ENCODE assay signal across 10 mouse cellular contexts in the genomic region with DNA sequence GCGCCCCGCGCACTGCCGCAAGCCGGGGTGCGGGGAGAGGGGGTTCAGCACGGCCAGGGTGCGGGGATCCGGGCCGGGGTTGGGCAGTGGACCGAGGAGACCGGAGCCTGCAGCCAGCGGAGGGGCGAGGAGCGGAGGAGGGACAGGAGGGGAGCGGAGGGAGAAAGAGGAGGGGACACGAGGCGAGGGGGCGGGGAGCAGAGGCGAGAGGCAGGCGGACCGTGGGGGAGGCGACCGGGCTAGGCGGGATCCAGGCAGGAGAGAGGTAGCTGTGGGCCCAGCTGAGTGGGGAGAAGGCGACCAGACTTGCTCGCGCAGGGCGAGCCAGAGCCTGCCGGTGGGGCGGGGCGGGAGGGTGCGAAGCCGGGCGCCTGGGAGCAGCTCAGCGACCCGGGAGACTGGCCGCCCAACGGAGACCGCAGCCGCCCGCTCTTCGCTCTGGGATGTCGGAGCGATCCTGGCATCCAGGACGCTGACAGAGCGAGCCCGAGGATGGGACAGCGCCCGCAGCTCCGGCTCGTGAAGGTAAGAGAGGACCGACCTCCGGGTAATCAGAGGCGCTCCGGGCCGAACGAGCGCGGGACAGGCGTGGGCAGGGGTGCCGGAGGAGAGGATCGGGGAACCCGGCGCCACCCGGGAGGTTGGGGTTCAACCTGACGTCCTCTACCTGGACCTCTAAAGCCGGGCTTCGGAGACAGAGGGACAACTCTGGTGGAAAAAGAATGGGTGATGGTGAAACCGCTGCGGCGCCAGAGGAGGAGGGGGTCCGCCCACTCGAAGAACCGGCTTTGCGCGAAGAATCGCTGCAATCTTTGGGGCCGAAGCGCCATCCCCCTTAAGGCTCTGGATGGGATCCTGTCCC. TPM values are rescaled to one million over a fixed set of nuclear protein-coding genes. Genes with fewer than 3 reads are reported as not detected.
DNase-seq lines count a peak whose midpoint lies in the region; ATAC-seq lines count a peak whose summit lies in the region.
"Had no signal": no experiment of that assay in that cellular context is flagged by ENCODE, and none has a peak within 500 bp of the region (broad histone marks: within the 10 kb centered on the region; RNA-seq: fewer than 3 reads in every experiment).

A gene (plus strand): TSS at position 276 of the 862 bp plus-strand sequence.

- no peaks in the 10 kb centered on the region for H3K9me3 ChIP-seq in forebrain, embryonic 16.5 days (ENCODE audit: control insufficient read depth, low read length)
- H3K9me3 ChIP-seq in neural tube, embryonic 12.5 days: no peaks in the 10 kb centered on the region

- H3K4me3 ChIP-seq in forebrain, embryonic 16.5 days (replicated peaks; ENCODE audit: low read length): peak within 1 kb of the TSS; percentile 70
- peak within 1 kb of the TSS; percentile 49 for H3K4me3 ChIP-seq in neural tube, embryonic 12.5 days
- H3K4me3 ChIP-seq: erythroblast, embryonic 14.5 days had no signal

- no peak within 1 kb of the TSS for H3K27ac ChIP-seq in forebrain, embryonic 16.5 days (ENCODE audit: low read length)
- H3K27ac ChIP-seq in neural tube, embryonic 12.5 days: no peak within 1 kb of the TSS

- no peaks in the 10 kb centered on the region for H3K36me3 ChIP-seq in forebrain, embryonic 16.5 days (ENCODE audit: control insufficient read depth, insufficient read depth)
- H3K36me3 ChIP-seq in neural tube, embryonic 12.5 days: no peaks in the 10 kb centered on the region

- H3K9ac ChIP-seq in forebrain, embryonic 16.5 days (replicated peaks; ENCODE audit: low read depth, low read length): peak within 1 kb of the TSS; percentile 81
- peak within 1 kb of the TSS; percentile 66 for H3K9ac ChIP-seq in neural tube, embryonic 12.5 days

- intact Hi-C loops in left cerebral cortex, postnatal 25 days (cut with DNase I): loop anchor here (2.0 to 5.0 kb wide), 3 partner anchors 38 to 81 kb away; no protein-coding TSS in a partner anchor

- ATAC-seq in forebrain, embryonic 16.5 days: peak; percentile 68
- ATAC-seq in neural tube, embryonic 12.5 days (ENCODE audit: low FRiP score, low read depth): peak; percentile 66

- under 1% methylated on average over 68 of the region's 80 CpGs for WGBS in forebrain, embryonic 16.5 days
- 1% methylated on average over 75 of the region's 80 CpGs for whole genome bisulfite sequencing in neural tube, embryonic 12.5 days

- H3K4me1 ChIP-seq in forebrain, embryonic 16.5 days (replicated peaks; ENCODE audit: control insufficient read depth, insufficient read depth, low read length): peaks cover 19% of the 10 kb centered on the region
- peaks cover 22% of the 10 kb centered on the region for H3K4me1 ChIP-seq in neural tube, embryonic 12.5 days

- peaks cover 23% of the 10 kb centered on the region for H3K27me3 ChIP-seq in forebrain, embryonic 16.5 days (replicated peaks; ENCODE audit: control insufficient read depth, insufficient read depth, low read length)
- H3K27me3 ChIP-seq in neural tube, embryonic 12.5 days (replicated peaks): peaks cover 68% of the 10 kb centered on the region

- DNase-seq in adrenal gland, postnatal 10 days: peak; percentile 27
- no peak for DNase-seq in adrenal gland, adult 8-10 months
- peak; percentile 36 for DNase-seq in ovary, postnatal 36 days (ENCODE audit: low spot score)
- no peak for DNase-seq in ovary, postnatal 10 days (ENCODE audit: low spot score)
- peak; percentile 33 to 43 for DNase-seq in left cerebral cortex, postnatal 25 days (ENCODE audit: low spot score in 2 of 2)
- DNase-seq in thymus, postnatal 36 days: no peak

- H3K4me2 ChIP-seq in forebrain, embryonic 16.5 days (ENCODE audit: low read length): peak within 1 kb of the TSS; percentile 93
- peak within 1 kb of the TSS; percentile 92 for H3K4me2 ChIP-seq in neural tube, embryonic 12.5 days (replicated peaks)

RNA-seq across cellular contexts. Expression of the gene that starts here (rescaled TPM):
- total RNA-seq in adrenal gland, postnatal 10 days (2021): not detected
- total RNA-seq in adrenal gland, adult 8-10 months (2022): 1 to 10 TPM in 1 of 4 experiments, under 1 TPM in 1, not detected in 2; 0.58 to 1.6 TPM
- 5.2 and 6.3 TPM in 2 replicates for polyA plus RNA-seq in forebrain, embryonic 16.5 days (2015; fragmentation: Nextera tagmentation; extraction: Ambion mirVana)
- 10 to 100 TPM; 31.5 to 32.7 TPM for total RNA-seq in left cerebral cortex, postnatal 25 days (2021)
- polyA plus RNA-seq in neural tube, embryonic 12.5 days (2016; fragmentation: Nextera tagmentation; extraction: Ambion mirVana): 2.3 and 2.4 TPM in 2 replicates
- polyA plus RNA-seq: erythroblast, embryonic 14.5 days; small intestine, adult 2 months had no signal

Comparison
In these comparisons a context has a peak if more than half of its experiments do, and no peak if none do; other contexts are left out.
1. RNA of the gene that starts here (total RNA-seq): 31.5 to 32.7 TPM in left cerebral cortex, postnatal 25 days; 0.58 to 1.6 TPM in adrenal gland, adult 8-10 months and not detected in adrenal gland, postnatal 10 days; every median in the first group is over 10 times any median in the second.
2. DNase-seq: peak in ovary, postnatal 36 days (single experiment) and left cerebral cortex, postnatal 25 days (2 of 2); none in adrenal gland, adult 8-10 months (single experiment), ovary, postnatal 10 days (single experiment) and thymus, postnatal 36 days (0 of 2).
3. Peak in DNase-seq in adrenal gland, postnatal 10 days; RNA of the gene not detected or under 1 TPM.